Mouse (Mus musculus) gastrocnemius, adult 2 months (tissue): ENCODE results near the gene Slc50a1. TPM values are rescaled to one million over a fixed set of nuclear protein-coding genes. Genes with fewer than 3 reads are reported as not detected.

Source experiments
- DNase-seq: peaks from one replicate; pipeline ENCODE4 v3.0.0; 2022
- H3K27ac ChIP-seq: fragments of 200-600 bp; 2 replicates; pipeline ENCODE4 v1.8.1; 2022; ENCODE audit warnings: mild to moderate bottlenecking
- H3K4me3 ChIP-seq: fragments of 200-600 bp; 2 replicates; pipeline ENCODE4 v1.8.1; 2022; ENCODE audit warnings: mild to moderate bottlenecking, moderate library complexity
- CTCF ChIP-seq: fragments of 200-600 bp; IDR thresholded peaks from 2 replicates; pipeline ENCODE4 v1.8.1; 2022; ENCODE audit warnings: antibody characterized with exemption, mild to moderate bottlenecking, moderate library complexity
- intact Hi-C: fragments of 180-260 bp; cut with DNase I; formaldehyde crosslinking; loops from one replicate; pipeline ENCODE4 v1.15.1; 2025
- total RNA-seq, 2 experiments: library from RNA; stranded (reverse); gene quantifications; 2 replicates each; pipeline ENCODE4 v1.2.3; 2021

The Slc50a1 gene
- total RNA-seq, 2 experiments from 2014 or later, result 8.9 to 9.7 TPM

GRCm38 (mm10) chr3:89288503-89288928 lies 18.1 kb upstream of the Slc50a1 start:
- H3K4me3 ChIP-seq, result no peak overlapping the region
- peak; percentile 76 for DNase-seq
- intact Hi-C loops, result no loop called here
- peak overlapping the region; percentile 76 for H3K27ac ChIP-seq
- no peak for TF ChIP-seq CTCF

GRCm38 (mm10) chr3:89287286-89287685 lies 16.9 kb upstream of the Slc50a1 start:
- DNase-seq, result no peak
- Histone ChIP-seq H3K27ac (peak overlapping the region; percentile 76), H3K4me3 (no peak overlapping the region)
- no peak for TF ChIP-seq CTCF
- intact Hi-C loops, result no loop called here

DNA sequence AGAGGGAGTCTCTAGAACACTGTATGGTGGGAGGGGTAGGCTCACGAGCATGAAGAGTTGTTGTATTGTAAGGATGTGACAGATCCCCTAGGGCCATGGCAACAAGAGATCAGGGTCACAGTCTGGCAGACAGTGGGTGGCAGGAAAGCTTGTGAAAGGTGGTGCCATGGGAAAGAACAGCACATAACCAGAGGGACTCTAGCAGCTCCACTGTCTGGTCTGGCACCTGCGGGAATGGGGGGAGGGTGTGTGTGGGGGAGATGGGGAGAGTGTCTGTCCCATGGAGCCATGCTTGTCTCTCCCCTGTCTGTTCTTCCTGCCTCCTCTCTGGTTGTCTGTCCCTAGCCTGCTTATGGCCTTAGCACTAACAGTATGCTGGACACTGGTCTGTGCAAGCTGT lies 15.2 kb upstream of the Slc50a1 start:
- Histone ChIP-seq H3K4me3 (no peak overlapping the region), H3K27ac (no peak overlapping the region)
- intact Hi-C loops, result no loop called here
- DNase-seq, result no peak
- no peak for TF ChIP-seq CTCF

- TF ChIP-seq CTCF, result no peak
- intact Hi-C loops, result no loop called here
- DNase-seq, result no peak
- Histone ChIP-seq H3K4me3 (no peak overlapping the region), H3K27ac (no peak overlapping the region)
These were observed 13.9 kb upstream of the Slc50a1 start for GRCm38 (mm10) chr3:89284261-89284660.

DNA sequence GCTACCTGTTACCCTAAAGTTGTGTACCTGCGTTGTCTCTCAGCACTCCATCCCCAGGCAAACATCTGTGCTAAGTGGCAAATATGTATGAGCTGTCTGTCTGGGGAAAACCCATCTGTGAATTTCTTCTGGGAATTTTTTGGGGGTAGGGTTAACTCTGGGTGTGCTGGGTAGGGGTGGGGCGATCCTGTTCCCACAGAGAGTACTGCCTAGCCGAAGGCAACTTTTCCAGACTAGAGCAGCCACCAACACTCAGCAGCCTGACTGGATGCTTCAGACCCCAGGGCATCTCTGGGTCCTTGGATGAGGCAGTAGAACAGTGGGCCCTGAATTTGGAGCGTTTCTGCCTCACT lies 11.9 kb upstream of the Slc50a1 start:
- TF ChIP-seq CTCF, result no peak
- intact Hi-C loops, result loop anchor here (1.0 kb wide), 1 partner anchor 32 kb away; no protein-coding TSS in a partner anchor
- H3K4me3 ChIP-seq, result no peak overlapping the region
- DNase-seq, result no peak
- H3K27ac ChIP-seq, result no peak overlapping the region; the same call in 1 of the 2 replicates

GRCm38 (mm10) chr3:89281579-89282290 lies 11.4 kb upstream of the Slc50a1 start:
- intact Hi-C loops, result loop anchor here (1.0 to 2.0 kb wide), 2 partner anchors 15 to 31 kb away; no protein-coding TSS in a partner anchor
- Histone ChIP-seq H3K4me3 (peak overlapping the region; percentile 85), H3K27ac (peak overlapping the region; percentile 96)
- DNase-seq, result peak; percentile 90
- TF ChIP-seq CTCF, result peak; percentile 99; the same call in 1 of the 2 replicates

GRCm38 (mm10) chr3:89280606-89281511 lies 10.5 kb upstream of the Slc50a1 start, which contains the start of gene Efna1:
Gene Efna1, minus strand, starts transcription at chr3:89281142.
- TF ChIP-seq CTCF, result no peak
- intact Hi-C loops, result loop anchor here (2.0 kb wide), 1 partner anchor 14 kb away; no protein-coding TSS in a partner anchor

DNA sequence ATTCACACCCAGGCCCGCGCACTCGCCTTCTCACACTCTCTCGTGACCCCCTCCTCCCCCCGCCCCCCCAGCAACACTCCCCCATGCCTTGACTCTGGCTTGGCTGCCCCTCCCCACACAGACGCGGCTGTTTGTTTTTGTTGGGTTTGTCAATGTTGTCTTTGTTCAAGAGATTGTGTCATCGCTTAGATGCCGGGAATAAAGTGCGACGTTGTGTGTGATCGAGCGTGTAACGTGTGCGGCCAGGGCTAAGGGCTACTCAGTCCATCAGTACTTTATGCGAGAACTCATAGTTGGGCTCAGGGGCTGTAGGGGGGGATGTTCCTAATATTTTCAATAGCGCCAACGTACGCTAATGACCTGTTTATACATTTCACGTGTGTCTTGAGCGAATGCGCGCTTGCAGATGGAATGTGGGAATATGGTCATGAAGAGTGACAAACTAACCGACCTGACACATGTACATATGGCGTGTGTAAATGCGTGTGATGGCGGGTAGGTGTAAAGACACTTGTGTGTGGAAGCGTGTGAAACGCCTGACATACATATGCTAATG lies 9.8 kb upstream of the Slc50a1 start:
- intact Hi-C loops, result loop anchor here (2.0 kb wide), 1 partner anchor 13 kb away; no protein-coding TSS in a partner anchor
- DNase-seq, result peak; percentile 39
- Histone ChIP-seq H3K27ac (peak overlapping the region; percentile 96), H3K4me3 (peak overlapping the region; percentile 85)
- no peak for TF ChIP-seq CTCF

More at GRCm38 (mm10) chr3:89280606-89281511, 10.5 kb upstream of the Slc50a1 start, which contains the start of gene Efna1:
- H3K4me3 ChIP-seq, result peak within 1 kb of the TSS; percentile 85
- H3K27ac ChIP-seq, result peak within 1 kb of the TSS; percentile 96
- DNase-seq, result peak; percentile 72

GRCm38 (mm10) chr3:89279153-89279890 lies 9.0 kb upstream of the Slc50a1 start:
- DNase-seq, result peak; percentile 92
- Histone ChIP-seq H3K27ac (peak overlapping the region; percentile 96), H3K4me3 (peak overlapping the region; percentile 85)
- intact Hi-C loops, result no loop called here
- no peak for TF ChIP-seq CTCF

DNA sequence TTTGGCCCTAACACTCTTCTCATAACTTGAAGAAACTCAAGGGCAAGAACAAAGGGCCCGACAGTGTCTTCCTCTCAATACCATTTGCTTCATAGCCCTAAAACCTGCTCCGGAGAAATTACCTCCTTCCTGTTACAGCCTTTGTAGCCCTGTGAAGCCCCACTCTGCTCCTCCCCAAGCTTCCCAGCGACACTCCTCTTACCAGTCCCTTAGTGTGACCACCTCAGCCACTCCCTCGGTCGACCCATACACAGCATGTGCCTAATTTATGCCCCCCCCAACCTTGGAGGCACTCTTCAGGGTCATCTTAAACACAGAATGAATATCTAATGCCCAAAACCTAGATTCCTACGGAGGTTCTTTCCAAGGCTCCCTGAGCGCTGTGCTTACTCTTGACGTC lies 8.3 kb upstream of the Slc50a1 start:
- intact Hi-C loops, result no loop called here
- Histone ChIP-seq H3K4me3 (peak overlapping the region; percentile 85), H3K27ac (peak overlapping the region; percentile 96)
- no peak for TF ChIP-seq CTCF
- no peak for DNase-seq

DNA sequence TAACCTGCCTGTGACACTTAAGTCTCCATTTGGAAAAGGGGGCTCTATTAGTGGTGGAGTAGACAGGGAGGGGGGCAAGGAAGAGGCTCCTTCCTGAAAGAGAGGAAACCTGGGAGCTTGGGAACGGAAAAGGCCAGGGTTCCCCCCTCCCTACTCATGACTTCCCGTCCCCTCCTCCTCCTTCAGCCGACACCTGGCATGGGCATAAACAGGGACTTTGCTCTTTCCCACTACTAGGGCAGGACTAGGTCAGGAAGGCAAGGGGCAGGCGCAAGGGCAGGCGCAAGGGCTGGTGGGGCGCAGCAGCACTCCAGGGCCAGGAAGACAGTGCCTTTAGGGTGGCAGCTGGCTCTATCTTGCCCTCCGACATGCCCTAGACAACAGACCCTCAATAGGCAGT lies 7.7 kb upstream of the Slc50a1 start:
- DNase-seq, result peak; percentile 72
- Histone ChIP-seq H3K4me3 (peak overlapping the region; percentile 85), H3K27ac (peak overlapping the region; percentile 96)
- intact Hi-C loops, result no loop called here
- no peak for TF ChIP-seq CTCF
